Mouse (Mus musculus) C2C12 (cell line): ENCODE data around the gene Wwox. TPM values are rescaled to one million over a fixed set of nuclear protein-coding genes. Genes with fewer than 3 reads are reported as not detected.

Source experiments
- H3K27me3 ChIP-seq: one replicate; pipeline ENCODE4 v1.6.1; 2011; ENCODE audit not compliant: control insufficient read depth, insufficient read depth, insufficient read length
- H3K36me3 ChIP-seq: one replicate; pipeline ENCODE4 v1.6.1; 2011; ENCODE audit not compliant: control insufficient read depth, insufficient read depth
- H3K4me3 ChIP-seq: one replicate; pipeline ENCODE4 v1.5.1; 2011; ENCODE audit warnings: mild to moderate bottlenecking, control low read depth; ENCODE audit not compliant: poor library complexity, insufficient read depth, severe bottlenecking
- H3K79me2 ChIP-seq: one replicate; pipeline ENCODE4 v1.6.1; 2011; ENCODE audit not compliant: control insufficient read depth, insufficient read depth
- H3K79me3 ChIP-seq: one replicate; pipeline ENCODE4 v1.6.1; 2011; ENCODE audit warnings: low read depth, control low read depth
- H3ac ChIP-seq: one replicate; pipeline ENCODE3; 2011; ENCODE audit warnings: low read depth; ENCODE audit not compliant: control insufficient read depth, insufficient read length
- CEBPB ChIP-seq: IDR thresholded peaks from one replicate; pipeline ENCODE4 v1.6.1; 2011; ENCODE audit warnings: low read depth, mild to moderate bottlenecking, control low read depth, moderate library complexity
- CTCF ChIP-seq: IDR thresholded peaks from one replicate; pipeline ENCODE4 v1.5.1; 2011; ENCODE audit not compliant: control insufficient read depth, insufficient read depth, insufficient read length
- FOSL1 ChIP-seq: IDR thresholded peaks from one replicate; pipeline ENCODE4 v1.8.0; 2011; ENCODE audit warnings: mild to moderate bottlenecking, low read length; ENCODE audit not compliant: poor library complexity, insufficient read depth, severe bottlenecking
- MAX ChIP-seq: IDR thresholded peaks from one replicate; pipeline ENCODE4 v1.6.1; 2011; ENCODE audit warnings: mild to moderate bottlenecking, control low read depth
- MYOD1 ChIP-seq: IDR thresholded peaks from one replicate; pipeline ENCODE4 v1.6.1; 2011; ENCODE audit warnings: low read depth; ENCODE audit not compliant: control insufficient read depth, insufficient read length
- MYOG ChIP-seq: IDR thresholded peaks from one replicate; pipeline ENCODE4 v1.6.1; 2011; ENCODE audit not compliant: control insufficient read depth, insufficient read length; ENCODE audit errors: extremely low read depth
- USF1 ChIP-seq: IDR thresholded peaks from one replicate; pipeline ENCODE4 v1.6.1; 2011; ENCODE audit warnings: low read depth, mild to moderate bottlenecking, control low read depth, moderate library complexity
- polyA plus RNA-seq: library from polyadenylated mRNA; unstranded; fragments of >200 nt; fragmentation: generic; extraction: Trizol; gene quantifications from one replicate; pipeline ENCODE4 v1.2.1, GENCODE M21; 2012; ENCODE audit warnings: missing spikeins

The Wwox gene
- polyA plus RNA-seq, 1 experiment: 3.7 TPM

GRCm38 (mm10) chr8:114679386-114680098 is 240.1 kb downstream of the Wwox start:
- no peaks in the 10 kb centered on the region for H3K79me2 ChIP-seq
- H3K36me3 ChIP-seq: no peaks in the 10 kb centered on the region
- TF ChIP-seq CTCF: no peak
- H3K27me3 ChIP-seq: no peaks in the 10 kb centered on the region
- H3K79me3 ChIP-seq: no peaks in the 10 kb centered on the region
- H3ac ChIP-seq: no peak overlapping the region
- H3K4me3 ChIP-seq: no peak overlapping the region

DNA sequence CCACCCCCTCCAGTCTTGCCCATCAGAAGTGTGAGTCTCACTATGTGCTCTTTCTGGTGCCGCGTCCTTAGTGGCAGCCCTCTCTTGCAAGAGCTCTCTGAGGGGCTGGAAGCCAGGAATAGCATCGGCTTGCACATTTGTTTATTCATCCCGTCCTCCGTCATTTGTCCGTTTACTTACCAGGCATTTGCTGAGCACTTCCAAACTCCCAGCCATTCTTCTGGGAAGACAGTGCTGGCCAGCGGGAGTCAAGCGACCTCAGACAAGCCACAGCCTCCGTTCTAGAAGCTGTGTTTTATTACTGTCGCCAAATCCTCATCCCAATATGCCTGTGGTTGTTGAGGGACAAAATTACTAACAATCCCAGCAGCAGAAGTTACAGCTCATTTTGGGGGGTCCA is 241.7 kb downstream of the Wwox start:
- Histone ChIP-seq H3K79me3 (no peaks in the 10 kb centered on the region), H3K4me3 (no peak overlapping the region), H3ac (no peak overlapping the region), H3K79me2 (no peaks in the 10 kb centered on the region), H3K36me3 (no peaks in the 10 kb centered on the region), H3K27me3 (no peaks in the 10 kb centered on the region)
- no peak for TF ChIP-seq USF1
- TF ChIP-seq MYOD1: no peak

- H3K27me3 ChIP-seq: no peaks in the 10 kb centered on the region
- H3K36me3 ChIP-seq: no peaks in the 10 kb centered on the region
- TF ChIP-seq CEBPB (no peak), MAX (no peak), MYOD1 (no peak), CTCF (no peak), USF1 (no peak), MYOG (no peak), FOSL1 (no peak)
- no peak overlapping the region for H3K4me3 ChIP-seq
- H3K79me3 ChIP-seq: no peaks in the 10 kb centered on the region
- no peak overlapping the region for H3ac ChIP-seq
- H3K79me2 ChIP-seq: no peaks in the 10 kb centered on the region
These were observed 242.7 kb downstream of the Wwox start for GRCm38 (mm10) chr8:114682166-114682565.

- Histone ChIP-seq H3K4me3 (no peak overlapping the region), H3K27me3 (no peaks in the 10 kb centered on the region), H3K79me2 (no peaks in the 10 kb centered on the region), H3K79me3 (no peaks in the 10 kb centered on the region), H3ac (no peak overlapping the region), H3K36me3 (no peaks in the 10 kb centered on the region)
- TF ChIP-seq MYOD1: no peak
- no peak for TF ChIP-seq MAX
- no peak for TF ChIP-seq FOSL1
- no peak for TF ChIP-seq USF1
- TF ChIP-seq CEBPB: no peak
These were observed 244.7 kb downstream of the Wwox start for GRCm38 (mm10) chr8:114684046-114684702.

GRCm38 (mm10) chr8:114686462-114686861 is 247.0 kb downstream of the Wwox start:
- Histone ChIP-seq H3ac (no peak overlapping the region), H3K27me3 (no peaks in the 10 kb centered on the region), H3K4me3 (no peak overlapping the region), H3K36me3 (no peaks in the 10 kb centered on the region), H3K79me3 (no peaks in the 10 kb centered on the region), H3K79me2 (no peaks in the 10 kb centered on the region)
- TF ChIP-seq FOSL1: no peak
- no peak for TF ChIP-seq USF1
- no peak for TF ChIP-seq MYOG
- TF ChIP-seq CEBPB: no peak
- TF ChIP-seq MAX: no peak
- no peak for TF ChIP-seq MYOD1
- no peak for TF ChIP-seq CTCF

- Histone ChIP-seq H3K79me2 (no peaks in the 10 kb centered on the region), H3K4me3 (no peak overlapping the region), H3K36me3 (no peaks in the 10 kb centered on the region), H3K27me3 (no peaks in the 10 kb centered on the region), H3ac (no peak overlapping the region), H3K79me3 (no peaks in the 10 kb centered on the region)
- no peak for TF ChIP-seq FOSL1
- no peak for TF ChIP-seq MYOD1
- TF ChIP-seq MAX: no peak
- no peak for TF ChIP-seq USF1
- no peak for TF ChIP-seq CTCF
- no peak for TF ChIP-seq CEBPB
These were observed 249.3 kb downstream of the Wwox start for GRCm38 (mm10) chr8:114688732-114689131.
